Mouse (Mus musculus): ENCODE measurements at regions not wholly inside any gene's neighbourhood (a gene's known extent, or its start where the extent isn't known, plus 50 kb on each side); places are given as distances from the start of the nearest gene placed in this dataset.

GRCm38 (mm10) chr1:177569572-177569971, 127.4 kb downstream of the Zbtb18 start:
- no peak for DNase-seq

- peak; percentile 94 for DNase-seq
Observed at GRCm38 (mm10) chr1:177573017-177573725, 131.0 kb downstream of the Zbtb18 start.

GRCm38 (mm10) chr1:177573781-177574180, 131.6 kb downstream of the Zbtb18 start:
- no peak for DNase-seq

GRCm38 (mm10) chr1:177574312-177574711, 132.2 kb downstream of the Zbtb18 start:
- DNase-seq, result no peak

- DNase-seq, result no peak
Observed at GRCm38 (mm10) chr1:177584302-177584886, 142.2 kb downstream of the Zbtb18 start.

- no peak for DNase-seq
Observed at GRCm38 (mm10) chr1:177585320-177585719, 143.2 kb downstream of the Zbtb18 start.

GRCm38 (mm10) chr1:177589034-177589433, 140.6 kb upstream of the 1700016C15Rik start:
- DNase-seq, result peak; percentile 93

GRCm38 (mm10) chr1:177589656-177590055, 140.0 kb upstream of the 1700016C15Rik start:
- DNase-seq, result no peak

GRCm38 (mm10) chr1:177591742-177592141, 137.9 kb upstream of the 1700016C15Rik start:
- no peak for DNase-seq

- DNase-seq, result peak; percentile 98
Observed at GRCm38 (mm10) chr1:177592337-177592736, 137.3 kb upstream of the 1700016C15Rik start.

GRCm38 (mm10) chr1:177594341-177594740, 135.3 kb upstream of the 1700016C15Rik start:
- DNase-seq, result no peak

GRCm38 (mm10) chr1:177595326-177595914, 134.2 kb upstream of the 1700016C15Rik start:
- DNase-seq, result peak; percentile 50

GRCm38 (mm10) chr1:177597036-177597435, 132.6 kb upstream of the 1700016C15Rik start:
- no peak for DNase-seq

- DNase-seq, result no peak
Observed at GRCm38 (mm10) chr1:177605353-177605969, 124.2 kb upstream of the 1700016C15Rik start.

- DNase-seq, result no peak
Observed at GRCm38 (mm10) chr1:177607565-177607964, 122.0 kb upstream of the 1700016C15Rik start.

GRCm38 (mm10) chr1:177608551-177609020, 121.0 kb upstream of the 1700016C15Rik start:
- peak; percentile 99 for DNase-seq

- peak; percentile 62 for DNase-seq
Observed at GRCm38 (mm10) chr1:177609226-177609625, 120.4 kb upstream of the 1700016C15Rik start.

GRCm38 (mm10) chr1:177609683-177610082, 119.9 kb upstream of the 1700016C15Rik start:
- peak; percentile 64 for DNase-seq

GRCm38 (mm10) chr1:177610156-177610555, 119.5 kb upstream of the 1700016C15Rik start:
- peak; percentile 69 for DNase-seq

- no peak for DNase-seq
Observed at GRCm38 (mm10) chr1:177612546-177612945, 117.1 kb upstream of the 1700016C15Rik start.

- no peak for DNase-seq
Observed at GRCm38 (mm10) chr1:177615609-177616008, 114.0 kb upstream of the 1700016C15Rik start.

GRCm38 (mm10) chr1:177616335-177617239, 113.0 kb upstream of the 1700016C15Rik start:
- DNase-seq, result no peak

All from cerebellum, adult 9-11 months (tissue).